Mouse (Mus musculus) ovary, postnatal 36 days (tissue): ENCODE measurements around the gene 9330159F19Rik.

Source experiments
- DNase-seq: peaks from one replicate; pipeline ENCODE4 v3.0.0; 2022; ENCODE audit warnings: low spot score, mixed read lengths

Gene 9330159F19Rik

DNA sequence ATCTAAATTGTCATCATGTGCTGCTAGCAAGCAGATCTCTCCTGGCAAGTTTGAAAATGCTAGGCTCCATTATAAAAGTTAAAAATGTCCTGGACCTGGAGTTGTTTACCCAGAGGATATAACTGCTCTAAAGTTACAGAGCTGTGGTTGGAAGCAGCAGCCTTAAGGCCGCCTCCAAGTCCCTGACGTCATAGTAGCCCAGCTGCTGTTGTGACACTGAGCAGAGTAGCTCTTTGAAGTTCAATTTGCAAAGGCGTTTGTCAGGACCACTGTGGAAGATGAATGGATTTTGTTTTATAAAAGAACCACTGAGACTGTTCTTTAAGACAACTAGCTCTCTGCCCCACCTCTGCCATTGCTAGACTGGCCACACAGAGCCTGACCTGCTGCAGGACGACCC lies at the start of gene 9330159F19Rik:
Gene 9330159F19Rik, plus strand, starts transcription at position 154 of the 400 bp plus-strand sequence.
- DNase-seq: no peak

- no peak for DNase-seq
These were observed 49.7 kb upstream of the 9330159F19Rik start for GRCm38 (mm10) chr10:29161664-29162063.

- DNase-seq: no peak
These were observed 37.6 kb upstream of the 9330159F19Rik start for GRCm38 (mm10) chr10:29173778-29174177.

- DNase-seq: no peak
These were observed 35.8 kb upstream of the 9330159F19Rik start for GRCm38 (mm10) chr10:29175656-29176055.

DNA sequence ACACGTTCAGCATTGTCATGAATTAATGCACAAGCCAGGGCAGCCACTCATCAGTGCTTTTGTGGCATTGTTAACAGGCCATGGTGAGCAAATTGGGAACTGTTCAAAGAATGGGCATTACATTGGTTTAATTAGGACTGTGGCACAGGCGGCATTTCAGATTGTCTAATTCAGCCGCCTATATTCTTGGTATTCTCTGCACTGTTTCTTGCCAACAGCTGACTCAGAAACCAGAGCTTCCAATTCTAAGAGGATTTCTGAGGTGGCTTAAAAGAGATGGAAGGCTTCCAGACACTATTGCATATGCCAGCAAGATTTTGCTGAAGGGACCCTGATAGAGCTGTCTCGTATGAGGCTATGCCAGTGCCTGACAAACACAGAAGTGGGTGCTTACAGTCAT lies 34.5 kb upstream of the 9330159F19Rik start:
- DNase-seq: no peak

- no peak for DNase-seq
These were observed 33.4 kb upstream of the 9330159F19Rik start for GRCm38 (mm10) chr10:29178003-29178402.

GRCm38 (mm10) chr10:29180210-29180609 lies 31.2 kb upstream of the 9330159F19Rik start:
- no peak for DNase-seq

GRCm38 (mm10) chr10:29181046-29181445 lies 30.4 kb upstream of the 9330159F19Rik start:
- no peak for DNase-seq

DNA sequence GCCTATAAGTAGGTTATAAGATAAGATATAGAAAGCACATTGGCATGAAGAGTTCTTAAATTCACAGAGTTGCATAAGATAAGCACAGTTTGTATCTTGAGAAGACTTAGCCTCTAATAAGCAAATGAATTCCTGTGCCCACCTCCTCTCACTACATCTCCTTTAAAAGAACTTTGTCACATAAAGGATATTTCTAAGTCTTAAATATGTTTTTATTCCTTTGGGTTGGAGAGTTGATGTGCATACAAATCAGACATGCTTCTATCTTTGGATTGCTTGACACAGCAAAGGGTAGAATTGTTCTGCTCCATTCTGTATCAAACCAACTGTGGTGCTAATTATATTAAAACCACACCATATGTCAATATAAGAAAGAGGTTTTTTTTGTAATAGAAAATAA lies 17.6 kb upstream of the 9330159F19Rik start:
- no peak for DNase-seq

DNA sequence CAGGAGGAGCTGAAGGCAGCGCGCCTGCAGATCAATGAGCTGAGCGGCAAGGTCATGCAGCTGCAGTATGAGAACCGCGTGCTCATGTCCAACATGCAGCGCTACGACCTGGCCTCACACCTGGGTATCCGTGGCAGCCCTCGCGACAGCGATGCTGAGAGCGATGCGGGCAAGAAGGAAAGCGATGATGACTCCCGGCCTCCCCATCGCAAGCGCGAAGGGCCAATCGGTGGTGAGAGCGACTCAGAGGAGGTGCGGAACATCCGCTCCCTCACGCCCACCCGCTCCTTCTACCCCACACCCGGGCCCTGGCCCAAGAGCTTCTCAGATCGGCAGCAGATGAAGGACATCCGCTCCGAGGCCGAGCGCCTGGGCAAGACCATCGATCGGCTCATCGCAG lies 14.6 kb upstream of the 9330159F19Rik start:
- no peak for DNase-seq

GRCm38 (mm10) chr10:29198642-29199041 lies 12.8 kb upstream of the 9330159F19Rik start, which contains the start of gene Gm49353:
Gene Gm49353 (plus strand): TSS chr10:29198954.
- DNase-seq: no peak

DNA sequence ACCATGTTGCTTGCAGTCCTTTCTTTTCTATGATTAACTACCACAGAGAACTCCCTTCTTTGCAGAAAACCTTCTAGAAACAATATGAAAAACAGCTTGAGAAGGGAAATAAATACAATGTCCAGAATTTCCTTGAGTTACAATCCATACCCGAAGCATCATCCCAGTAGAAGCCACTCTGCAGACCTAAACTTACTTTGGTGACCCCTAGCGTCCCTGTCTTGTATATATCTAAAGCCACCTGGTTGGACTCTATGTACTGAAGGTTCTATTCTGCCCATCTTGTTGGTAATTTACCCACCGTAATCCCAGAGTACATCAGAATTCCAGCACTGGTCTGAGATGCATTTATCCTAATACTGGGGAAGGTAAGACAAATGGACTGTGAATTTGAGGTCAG lies 11.6 kb upstream of the 9330159F19Rik start:
- DNase-seq: no peak

GRCm38 (mm10) chr10:29200609-29201008 lies 10.8 kb upstream of the 9330159F19Rik start:
- no peak for DNase-seq

DNA sequence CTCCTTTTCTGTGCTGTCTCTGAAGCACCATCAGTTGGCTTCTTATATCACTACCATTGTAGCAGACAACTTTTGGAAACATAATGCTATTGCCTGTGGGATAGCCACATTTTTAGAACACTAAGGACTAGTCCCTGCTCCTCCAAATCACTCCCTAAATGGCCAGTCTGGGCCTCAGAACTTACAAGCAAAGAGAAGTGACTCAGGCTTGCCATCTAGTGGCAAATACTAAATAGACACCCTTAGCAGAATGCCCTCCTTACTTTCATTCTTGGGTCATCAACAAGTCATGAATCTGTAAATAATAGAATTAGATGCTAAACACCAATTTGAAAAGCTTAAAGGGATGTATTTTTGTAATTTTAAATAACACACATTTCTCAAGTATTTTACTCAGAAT lies 4.7 kb upstream of the 9330159F19Rik start:
- DNase-seq: no peak

GRCm38 (mm10) chr10:29208735-29209134 lies 2.7 kb upstream of the 9330159F19Rik start:
- no peak for DNase-seq

DNA sequence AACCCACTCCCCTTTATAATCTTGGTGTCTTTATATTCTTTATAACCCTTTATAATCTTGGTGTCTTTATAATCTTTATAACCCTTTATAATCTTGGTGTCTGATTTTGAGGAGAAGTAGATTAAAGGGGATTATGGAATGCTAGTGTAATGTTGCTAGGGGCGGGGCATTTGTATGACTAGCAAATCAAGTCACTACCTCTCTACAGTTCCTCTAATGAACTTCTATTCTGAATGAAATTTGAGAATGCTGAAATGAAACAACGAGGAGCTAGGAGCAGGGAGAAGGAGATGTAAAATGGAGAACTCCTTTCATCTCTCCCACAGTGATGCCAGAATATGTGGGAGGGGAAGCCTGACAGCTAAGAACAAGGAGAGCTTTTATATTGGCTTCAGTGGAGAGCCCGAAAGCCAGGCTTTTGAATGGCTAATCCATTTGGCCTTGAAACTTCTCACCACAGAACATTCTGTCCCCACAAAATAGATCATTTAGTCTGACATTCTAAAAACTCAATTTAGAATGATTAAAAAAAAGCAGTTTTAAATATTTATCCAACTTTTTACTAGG lies 2.2 kb downstream of the 9330159F19Rik start:
- no peak for DNase-seq

DNA sequence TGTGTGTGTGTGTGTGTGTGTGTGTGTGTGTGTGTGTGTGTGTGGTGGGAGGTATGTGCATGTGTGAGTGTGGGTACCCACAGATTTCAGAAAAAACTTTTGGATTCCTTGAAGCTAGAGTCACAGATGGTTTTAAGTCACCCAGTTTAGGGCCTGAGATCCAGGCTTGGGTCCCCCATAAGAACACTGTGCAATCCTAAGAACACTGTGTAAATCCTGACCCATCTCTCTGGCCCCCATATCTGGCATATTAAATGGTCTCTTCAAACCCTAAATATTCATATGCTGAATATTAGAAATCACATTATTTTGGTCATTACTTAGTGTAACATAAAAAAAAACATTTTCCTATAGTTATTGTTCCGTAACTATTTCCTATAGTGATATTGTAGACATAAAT lies 5.6 kb downstream of the 9330159F19Rik start:
- DNase-seq: no peak

GRCm38 (mm10) chr10:29217451-29217850 lies 6.0 kb downstream of the 9330159F19Rik start:
- no peak for DNase-seq

DNA sequence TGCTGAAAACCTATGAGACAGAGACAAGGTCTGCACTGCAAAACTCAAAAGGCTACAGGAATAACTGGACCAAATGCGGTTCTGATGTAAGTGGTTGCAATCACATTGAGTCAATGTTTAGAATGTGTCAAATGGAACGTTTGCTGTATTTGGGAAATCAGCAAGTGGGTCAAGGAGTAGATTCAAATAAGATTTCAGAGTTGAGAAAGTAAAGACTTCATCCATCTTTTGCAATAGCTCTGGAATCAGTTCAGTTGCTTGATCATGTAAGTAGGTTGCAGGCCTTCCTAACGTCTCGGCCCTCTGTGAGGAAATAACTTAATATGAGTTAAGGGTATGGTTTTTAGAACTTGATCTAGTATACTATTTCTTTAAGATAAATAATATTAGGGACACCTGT lies 13.9 kb downstream of the 9330159F19Rik start:
- no peak for DNase-seq

DNA sequence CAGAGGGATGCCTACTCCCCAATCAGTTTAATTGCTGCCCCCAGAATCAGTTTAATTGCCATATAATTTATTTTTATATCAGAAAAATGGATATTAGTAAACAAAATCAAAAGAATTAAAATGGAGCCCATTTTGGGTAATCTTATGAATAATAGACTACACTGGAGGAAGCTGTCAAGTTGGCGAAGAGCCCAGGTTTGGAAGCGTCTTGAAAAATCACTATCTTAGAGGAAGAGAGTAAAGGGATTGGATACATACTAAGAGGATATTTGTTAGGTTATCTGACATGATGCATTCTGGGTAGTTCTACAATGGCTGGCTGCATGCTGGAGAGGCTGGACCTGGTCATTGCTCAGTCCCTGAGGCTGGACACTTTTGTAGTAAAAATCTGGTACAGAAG lies 19.8 kb downstream of the 9330159F19Rik start:
- no peak for DNase-seq
